Mouse (Mus musculus) MEL (cell line): ENCODE measurements around the gene Ripk3. TPM values are rescaled to one million over a fixed set of nuclear protein-coding genes. Genes with fewer than 3 reads are reported as not detected.

ENCODE experiments used
- DNase-seq: peaks from one replicate; pipeline ENCODE4 v3.0.0; 2011; ENCODE audit warnings: low read depth, low spot score
- H3K27ac ChIP-seq: 2 replicates; pipeline ENCODE4 v1.5.1; 2012; ENCODE audit warnings: low read depth, mild to moderate bottlenecking, control low read depth, low read length, moderate library complexity; ENCODE audit not compliant: control insufficient read depth
- H3K27me3 ChIP-seq, 2 experiments: fragments of 150-350 bp in 1 of 2; sonication (generic) in 1 of 2; 2 replicates each; pipeline ENCODE4 v1.6.1; 2012; ENCODE audit warnings: low read length in 2 of 2, mild to moderate bottlenecking in 2 of 2, improper control_type of control experiment in 1 of 2, moderate library complexity in 1 of 2; ENCODE audit not compliant: insufficient read depth in 2 of 2, control insufficient read depth in 1 of 2
- H3K36me3 ChIP-seq, 2 experiments: 2 replicates each; pipeline ENCODE4 v1.6.1; 2012 to 2014; ENCODE audit warnings: low read length in 2 of 2, improper control_type of control experiment in 1 of 2, inconsistent platforms in 1 of 2, mild to moderate bottlenecking in 1 of 2; ENCODE audit not compliant: insufficient read depth in 2 of 2, control insufficient read depth in 1 of 2
- H3K4me1 ChIP-seq, 2 experiments: fragments of 150-350 bp in 1 of 2; sonication (generic) in 1 of 2; 2 replicates each; pipeline ENCODE4 v1.6.1; 2012; ENCODE audit warnings: low read length in 2 of 2, improper control_type of control experiment in 1 of 2, mild to moderate bottlenecking in 1 of 2; ENCODE audit not compliant: insufficient read depth in 2 of 2, control insufficient read depth in 1 of 2
- H3K4me3 ChIP-seq, 2 experiments: fragments of 150-350 bp in 1 of 2; sonication (generic) in 1 of 2; 2 replicates each; pipeline ENCODE4 v1.5.1; 2012; ENCODE audit warnings: low read depth in 2 of 2, low read length in 2 of 2, mild to moderate bottlenecking in 2 of 2, moderate library complexity in 2 of 2, control low read depth in 1 of 2, improper control_type of control experiment in 1 of 2; ENCODE audit not compliant: control insufficient read depth in 1 of 2, insufficient read depth in 1 of 2
- H3K79me2 ChIP-seq: 2 replicates; pipeline ENCODE4 v1.6.1; 2012; ENCODE audit warnings: mild to moderate bottlenecking, low read length, moderate library complexity; ENCODE audit not compliant: control insufficient read depth, poor library complexity, insufficient read depth
- H3K9ac ChIP-seq: 2 replicates; pipeline ENCODE4 v1.6.1; 2012; ENCODE audit warnings: low read depth, mild to moderate bottlenecking, control low read depth, low read length, moderate library complexity; ENCODE audit not compliant: control insufficient read depth, poor library complexity, severe bottlenecking
- H3K9me3 ChIP-seq: fragments of 150-350 bp; sonication (generic); replicated peaks from 2 replicates; pipeline ENCODE4 v1.6.1; 2012; ENCODE audit warnings: mild to moderate bottlenecking, low read length, improper control_type of control experiment, moderate library complexity; ENCODE audit not compliant: insufficient read depth
- BHLHE40 ChIP-seq: IDR thresholded peaks from 2 replicates; pipeline ENCODE4 v1.6.1; 2012; ENCODE audit warnings: low read depth, mild to moderate bottlenecking, inconsistent platforms, low read length, improper control_type of control experiment, borderline replicate concordance
- ELF1 ChIP-seq: IDR thresholded peaks from 2 replicates; pipeline ENCODE4 v1.6.1; 2014; ENCODE audit warnings: low read depth, mild to moderate bottlenecking, inconsistent platforms, low read length, improper control_type of control experiment, moderate library complexity
- ETS1 ChIP-seq: IDR thresholded peaks from 2 replicates; pipeline ENCODE4 v1.6.1; 2012; ENCODE audit warnings: low read depth, mild to moderate bottlenecking, inconsistent platforms, low read length, improper control_type of control experiment, moderate library complexity
- GABPA ChIP-seq: IDR thresholded peaks from 2 replicates; pipeline ENCODE4 v1.6.1; 2012; ENCODE audit warnings: low read depth, mild to moderate bottlenecking, inconsistent platforms, low read length, improper control_type of control experiment, moderate library complexity
- JUND ChIP-seq: IDR thresholded peaks from 2 replicates; pipeline ENCODE4 v1.6.1; 2011; ENCODE audit warnings: low read depth, mild to moderate bottlenecking, improper control_type of control experiment, low read length
- KAT2A ChIP-seq: conservative IDR thresholded peaks from 2 replicates; pipeline ENCODE4 v1.6.1; 2012; ENCODE audit warnings: low read depth, low read length, improper control_type of control experiment, inconsistent platforms
- MAX ChIP-seq: IDR thresholded peaks from 2 replicates; pipeline ENCODE4 v1.6.1; 2011; ENCODE audit warnings: low read length, improper control_type of control experiment
- MEF2A ChIP-seq: IDR thresholded peaks from 2 replicates; pipeline ENCODE4 v1.6.1; 2014; ENCODE audit warnings: low read depth, mild to moderate bottlenecking, inconsistent platforms, low read length, improper control_type of control experiment; ENCODE audit not compliant: poor library complexity, insufficient replicate concordance, severe bottlenecking; ENCODE audit errors: extremely low read depth
- MXI1 ChIP-seq: IDR thresholded peaks from 2 replicates; pipeline ENCODE4 v1.6.1; 2011; ENCODE audit warnings: mild to moderate bottlenecking, low read depth, low read length, improper control_type of control experiment
- MYB ChIP-seq: IDR thresholded peaks from 2 replicates; pipeline ENCODE4 v1.6.1; 2011; ENCODE audit warnings: mild to moderate bottlenecking, low read depth, low read length, improper control_type of control experiment
- POLR2A ChIP-seq, 2 experiments: IDR thresholded peaks; 2 replicates each; pipeline ENCODE4 v1.6.1; 2011 to 2012; ENCODE audit warnings: low read length in 2 of 2, mild to moderate bottlenecking in 2 of 2, control low read depth in 1 of 2, improper control_type of control experiment in 1 of 2, low read depth in 1 of 2, moderate library complexity in 1 of 2; ENCODE audit not compliant: control insufficient read depth in 1 of 2, insufficient read depth in 1 of 2, poor library complexity in 1 of 2
- POLR2AphosphoS2 ChIP-seq: IDR thresholded peaks from 2 replicates; pipeline ENCODE4 v1.6.1; 2011; ENCODE audit warnings: low read length, improper control_type of control experiment
- POLR2AphosphoS5 ChIP-seq: IDR thresholded peaks from 2 replicates; pipeline ENCODE4 v1.6.1; 2012; ENCODE audit warnings: low read depth, borderline replicate concordance, mild to moderate bottlenecking, inconsistent platforms, low read length, moderate library complexity, mixed read lengths
- RCOR1 ChIP-seq: IDR thresholded peaks from 2 replicates; pipeline ENCODE4 v1.6.1; 2012; ENCODE audit warnings: low read depth, mild to moderate bottlenecking, inconsistent platforms, low read length, improper control_type of control experiment
- SIN3A ChIP-seq: IDR thresholded peaks from 2 replicates; pipeline ENCODE4 v1.6.1; 2012; ENCODE audit warnings: low read length, improper control_type of control experiment, inconsistent platforms
- SMC3 ChIP-seq: IDR thresholded peaks from 2 replicates; pipeline ENCODE4 v1.6.1; 2011; ENCODE audit warnings: low read depth, low read length, improper control_type of control experiment
- TBP ChIP-seq: IDR thresholded peaks from 2 replicates; pipeline ENCODE4 v1.8.0; 2011; ENCODE audit warnings: low read depth, low read length, improper control_type of control experiment
- TCF12 ChIP-seq: IDR thresholded peaks from 2 replicates; pipeline ENCODE4 v1.6.1; 2014; ENCODE audit warnings: low read depth, mild to moderate bottlenecking, inconsistent platforms, low read length, improper control_type of control experiment, moderate library complexity
- USF2 ChIP-seq, 2 experiments: IDR thresholded peaks; 2 replicates each; pipeline ENCODE4 v1.6.1; 2011 to 2012; ENCODE audit warnings: improper control_type of control experiment in 2 of 2, low read length in 2 of 2, borderline replicate concordance in 1 of 2, inconsistent platforms in 1 of 2, low read depth in 1 of 2, mild to moderate bottlenecking in 1 of 2; ENCODE audit not compliant: insufficient read depth in 1 of 2
- ZKSCAN1 ChIP-seq: IDR thresholded peaks from 2 replicates; pipeline ENCODE4 v1.6.1; 2012; ENCODE audit warnings: low read depth, mild to moderate bottlenecking, inconsistent platforms, low read length, improper control_type of control experiment, moderate library complexity
- ZNF384 ChIP-seq: IDR thresholded peaks from 2 replicates; pipeline ENCODE4 v1.6.1; 2012; ENCODE audit warnings: low read depth, mild to moderate bottlenecking, inconsistent platforms, low read length, improper control_type of control experiment
- polyA plus RNA-seq, 2 experiments: library from polyadenylated mRNA; stranded (reverse) in 1 of 2; unstranded in 1 of 2; fragments of >175 nt in 1 of 2; fragments of >200 nt in 1 of 2; gene quantifications; 2 replicates each; pipeline versions ENCODE4 v1.2.1 to v1.2.4; 2012; ENCODE audit warnings: low replicate concordance in 2 of 2, low read depth in 1 of 2; ENCODE audit not compliant: insufficient read length in 2 of 2, insufficient read depth in 1 of 2, missing spikeins in 1 of 2
- total RNA-seq: library from RNA; depleted of rRNA; stranded (reverse); fragments of 300-350 nt; gene quantifications from 2 replicates; pipeline ENCODE4 v1.2.3, GENCODE M21; 2012

Ripk3 gene
- total and polyA plus RNA-seq, 3 experiments, result 67.1 to 124 (median 123) TPM

- TF ChIP-seq ZNF384 (no peak), SIN3A (peak; percentile 90), POLR2AphosphoS2 (peak; percentile 86)
- TF ChIP-seq, all 39 proteins: peak for 20
Measured at GRCm38 (mm10) chr14:55788256-55789050, at the start of gene Ripk3 (continued).

GRCm38 (mm10) chr14:55838312-55838711, 49.6 kb upstream of the Ripk3 start:
- peaks cover 0 to 3% of the 10 kb centered on the region in 2 experiments; a peak in 1 of 4 replicates for H3K27me3 ChIP-seq
- H3K79me2 ChIP-seq, result no peaks in the 10 kb centered on the region
- no peak overlapping the region for H3K9ac ChIP-seq
- H3K4me1 ChIP-seq, result no peaks in the 10 kb centered on the region
- no peak for DNase-seq
- no peaks in the 10 kb centered on the region for H3K9me3 ChIP-seq
- H3K27ac ChIP-seq, result no peak overlapping the region
- H3K4me3 ChIP-seq, result no peak overlapping the region
- H3K36me3 ChIP-seq, result no peaks in the 10 kb centered on the region
- TF ChIP-seq JUND, result no peak
- no peak for TF ChIP-seq GABPA
- no peak for TF ChIP-seq MEF2A

- TF ChIP-seq POLR2AphosphoS5 (no peak), TCF12 (no peak), USF2 (IDR thresholded peaks at IDR 0.05; ENCODE audit: borderline replicate concordance in 1 of 2, insufficient read depth in 1 of 2, low read depth in 1 of 2, low read length in 2 of 2) (no peak), ETS1 (no peak), KAT2A (no peak), MEF2A (no peak), ZKSCAN1 (no peak), MXI1 (no peak), POLR2A (IDR thresholded peaks at IDR 0.05; ENCODE audit: control insufficient read depth in 1 of 2, insufficient read depth in 1 of 2, low read depth in 1 of 2, low read length in 2 of 2, poor library complexity in 1 of 2) (no peak), TBP (no peak), BHLHE40 (no peak), RCOR1 (no peak), SMC3 (no peak), JUND (no peak), MYB (no peak), MAX (no peak), SIN3A (no peak), ELF1 (no peak)
- TF ChIP-seq, all 39 proteins: peak for 0
- Histone ChIP-seq H3K9ac (no peak overlapping the region), H3K9me3 (no peaks in the 10 kb centered on the region), H3K4me3 (no peak overlapping the region), H3K27ac (no peak overlapping the region), H3K4me1 (peaks cover 0 to 3% of the 10 kb centered on the region in 2 experiments; a peak in 1 of 4 replicates), H3K79me2 (no peaks in the 10 kb centered on the region), H3K27me3 (peaks cover 0 to 3% of the 10 kb centered on the region in 2 experiments; a peak in 1 of 4 replicates), H3K36me3 (no peaks in the 10 kb centered on the region)
- no peak for DNase-seq
Measured at GRCm38 (mm10) chr14:55834808-55835533, 46.3 kb upstream of the Ripk3 start.
